Mouse (Mus musculus) small intestine, adult 2 months (tissue): ENCODE data around the gene Limd1.

Experiments
- CTCF ChIP-seq: fragments of 200-500 bp; IDR thresholded peaks from 2 replicates; pipeline ENCODE4 v1.5.1; 2012; ENCODE audit warnings: low read depth, mild to moderate bottlenecking, control low read depth, inconsistent platforms, low read length, moderate library complexity, mixed read lengths; ENCODE audit not compliant: insufficient replicate concordance, insufficient read length; ENCODE audit errors: extremely low read depth
- POLR2A ChIP-seq: fragments of 200-500 bp; IDR thresholded peaks from 2 replicates; pipeline ENCODE4 v1.6.1; 2012; ENCODE audit warnings: low read depth, mild to moderate bottlenecking, control low read depth, inconsistent platforms, low read length, moderate library complexity

- TF ChIP-seq POLR2A (no peak), CTCF (no peak)
Measured at GRCm38 (mm10) chr9:123485561-123485960, 7.1 kb downstream of the Limd1 start.
